Mouse (Mus musculus) lung, embryonic 14.5 days (tissue): ENCODE data around the gene Igf2bp3. TPM values are rescaled to one million over a fixed set of nuclear protein-coding genes. Genes with fewer than 3 reads are reported as not detected.

Experiments
- ATAC-seq: fragments of 200-750 bp; cut with Nextera tagmentation; 2 replicates; pipeline ENCODE4 v1.8.0; 2017; ENCODE audit warnings: mild to moderate bottlenecking, moderate TSS enrichment, moderate library complexity; ENCODE audit not compliant: insufficient read depth
- DNase-seq: peaks from one replicate; pipeline ENCODE4 v3.0.0-alpha.2; 2015
- H3K27ac ChIP-seq: fragments of 300-500 bp; sonication (generic); 2 replicates; pipeline ENCODE4 v1.5.1; 2014; ENCODE audit warnings: low read depth, mild to moderate bottlenecking, moderate library complexity
- H3K27me3 ChIP-seq: fragments of 300-500 bp; sonication (generic); 2 replicates; pipeline ENCODE4 v1.6.1; 2014; ENCODE audit warnings: low read length, control low read depth; ENCODE audit not compliant: insufficient read depth
- H3K36me3 ChIP-seq: fragments of 300-500 bp; sonication (generic); 2 replicates; pipeline ENCODE4 v1.6.1; 2014; ENCODE audit warnings: control low read depth; ENCODE audit not compliant: insufficient read depth
- H3K4me1 ChIP-seq: fragments of 300-500 bp; sonication (generic); 2 replicates; pipeline ENCODE4 v1.6.1; 2014; ENCODE audit warnings: antibody characterized with exemption, control low read depth; ENCODE audit not compliant: insufficient read depth
- H3K4me2 ChIP-seq: fragments of 300-500 bp; sonication (generic); 2 replicates; pipeline ENCODE4 v1.6.1; 2014; ENCODE audit warnings: mild to moderate bottlenecking
- H3K4me3 ChIP-seq: fragments of 300-500 bp; sonication (generic); 2 replicates; pipeline ENCODE4 v1.5.1; 2014; ENCODE audit warnings: low read depth, low read length
- H3K9ac ChIP-seq: fragments of 300-500 bp; sonication (generic); 2 replicates; pipeline ENCODE4 v1.6.1; 2014
- H3K9me3 ChIP-seq: fragments of 300-500 bp; sonication (generic); 2 replicates; pipeline ENCODE4 v1.6.1; 2016; ENCODE audit warnings: low read depth, low read length, control low read depth
- CTCF ChIP-seq: IDR thresholded peaks from 2 replicates; pipeline ENCODE4 v1.5.1; 2016; ENCODE audit warnings: antibody characterized with exemption, low read depth
- WGBS: fragments of 180-500 bp; shearing (Covaris S2); extraction: QIAGEN DNeasy Blood & Tissue Kit; methylation state at CpG from one replicate; pipeline ENCODE4 v1.1.7; 2014; 5-methylcytosine and 5-hydroxymethylcytosine counted together
- polyA plus RNA-seq: library from polyadenylated mRNA; unstranded; fragments of >200 nt; fragmentation: Nextera tagmentation; extraction: Ambion mirVana; gene quantifications from 2 replicates; pipeline ENCODE4 v1.2.1, GENCODE M21; 2014

Gene Igf2bp3
- polyA plus RNA-seq, 1 experiment from 2014 or later, result 67.5 TPM

DNA sequence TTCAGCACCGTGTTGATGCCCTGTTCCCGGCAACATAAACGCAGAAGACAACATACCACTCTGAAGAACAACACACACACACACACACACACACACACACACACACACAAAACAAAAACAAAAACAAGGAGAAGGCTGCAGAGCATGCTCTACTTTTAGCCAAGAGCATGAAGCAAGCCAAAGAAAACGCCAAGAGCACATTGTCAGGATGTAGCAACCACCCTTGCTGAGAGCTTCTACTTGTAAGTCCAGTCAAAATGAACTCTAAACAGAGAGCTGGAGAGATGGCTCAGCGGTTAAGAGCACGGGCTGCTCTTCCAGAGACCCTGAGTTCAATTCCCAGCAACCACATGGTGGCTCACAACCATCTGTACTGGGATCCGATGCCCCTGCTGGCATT lies 41.5 kb downstream of the Igf2bp3 start:
- Histone ChIP-seq H3K4me3 (no peak overlapping the region), H3K27me3 (no peaks in the 10 kb centered on the region), H3K4me1 (no peaks in the 10 kb centered on the region), H3K9ac (no peak overlapping the region), H3K36me3 (no peaks in the 10 kb centered on the region), H3K4me2 (no peak overlapping the region), H3K27ac (no peak overlapping the region), H3K9me3 (no peaks in the 10 kb centered on the region)
- 77% methylated on average over 7 of the region's 7 CpGs for WGBS
- DNase-seq (no peak), ATAC-seq (no peak)
- TF ChIP-seq CTCF, result no peak

DNA sequence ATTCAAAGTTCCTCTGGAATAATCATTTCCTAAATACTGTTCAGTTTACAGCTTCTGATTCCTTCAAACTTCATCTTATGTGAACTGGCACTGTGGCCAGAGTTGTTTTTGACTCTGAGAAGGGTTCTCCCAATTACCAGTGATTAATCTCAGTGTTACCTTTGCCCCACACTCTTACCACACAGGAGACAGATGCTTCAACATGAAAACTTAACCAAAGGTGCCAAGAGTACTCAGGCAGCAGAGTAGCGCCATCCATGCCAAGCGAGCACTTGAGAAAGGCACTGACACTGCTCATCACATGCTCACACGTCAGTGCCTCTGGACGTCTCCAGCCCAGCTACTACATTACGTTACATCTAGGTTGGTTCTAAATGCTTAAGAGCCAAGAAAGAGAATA lies 43.5 kb downstream of the Igf2bp3 start:
- no peak overlapping the region for H3K9ac ChIP-seq
- H3K36me3 ChIP-seq, result no peaks in the 10 kb centered on the region
- no peaks in the 10 kb centered on the region for H3K9me3 ChIP-seq
- no peak overlapping the region for H3K4me3 ChIP-seq
- no peaks in the 10 kb centered on the region for H3K4me1 ChIP-seq
- H3K27me3 ChIP-seq, result no peaks in the 10 kb centered on the region
- ATAC-seq (no peak), DNase-seq (no peak)
- no peak for TF ChIP-seq CTCF
- no peak overlapping the region for H3K27ac ChIP-seq
- H3K4me2 ChIP-seq, result no peak overlapping the region
- WGBS, result 87% methylated on average over 5 of the region's 5 CpGs

GRCm38 (mm10) chr6:49168648-49169047 lies 46.1 kb downstream of the Igf2bp3 start:
- ATAC-seq (no peak), DNase-seq (no peak)
- Histone ChIP-seq H3K4me3 (no peak overlapping the region), H3K27me3 (no peaks in the 10 kb centered on the region), H3K4me1 (no peaks in the 10 kb centered on the region), H3K9ac (no peak overlapping the region), H3K27ac (no peak overlapping the region), H3K36me3 (no peaks in the 10 kb centered on the region), H3K9me3 (no peaks in the 10 kb centered on the region), H3K4me2 (no peak overlapping the region)
- WGBS, result 64% methylated on average over 3 of the region's 3 CpGs
- TF ChIP-seq CTCF, result no peak

- no peak for DNase-seq
- H3K36me3 ChIP-seq, result no peaks in the 10 kb centered on the region
- no peak overlapping the region for H3K9ac ChIP-seq
- H3K9me3 ChIP-seq, result no peaks in the 10 kb centered on the region
- ATAC-seq, result no peak
- 73% methylated on average over 4 of the region's 4 CpGs for WGBS
- H3K4me2 ChIP-seq, result no peak overlapping the region
- H3K4me1 ChIP-seq, result peaks cover 3% of the 10 kb centered on the region; the same call in 1 of the 2 replicates
- H3K27me3 ChIP-seq, result no peaks in the 10 kb centered on the region
- no peak overlapping the region for H3K4me3 ChIP-seq
- no peak overlapping the region for H3K27ac ChIP-seq
- no peak for TF ChIP-seq CTCF
Observed at GRCm38 (mm10) chr6:49167406-49167805, 47.4 kb downstream of the Igf2bp3 start.

DNA sequence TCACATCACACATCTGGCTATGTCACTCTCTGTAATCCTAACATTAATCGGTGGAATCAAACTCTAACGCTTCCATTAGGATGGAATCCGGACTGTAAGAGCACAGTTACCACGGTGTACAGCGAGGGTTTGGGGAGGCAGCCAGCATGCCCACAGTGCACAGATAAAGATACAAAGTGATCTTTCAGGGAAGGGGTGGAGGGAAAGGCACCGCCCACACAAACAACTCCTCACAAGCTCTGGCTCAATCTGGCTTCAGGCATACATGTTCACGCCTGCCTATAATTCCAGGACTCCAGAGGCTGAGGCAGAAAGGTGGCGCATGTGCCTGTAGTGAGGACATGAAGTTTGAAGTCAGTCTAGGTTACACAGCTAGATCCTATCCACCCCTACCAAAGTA lies 48.4 kb downstream of the Igf2bp3 start:
- Histone ChIP-seq H3K4me2 (no peak overlapping the region), H3K9ac (no peak overlapping the region), H3K9me3 (no peaks in the 10 kb centered on the region), H3K4me1 (peaks cover 3% of the 10 kb centered on the region; the same call in 1 of the 2 replicates), H3K27ac (no peak overlapping the region), H3K36me3 (no peaks in the 10 kb centered on the region), H3K4me3 (no peak overlapping the region), H3K27me3 (no peaks in the 10 kb centered on the region)
- ATAC-seq (no peak), DNase-seq (no peak)
- no peak for TF ChIP-seq CTCF
- WGBS, result 83% methylated on average over 8 of the region's 8 CpGs

GRCm38 (mm10) chr6:49165855-49166254 lies 48.9 kb downstream of the Igf2bp3 start:
- DNase-seq (no peak), ATAC-seq (no peak)
- 87% methylated on average over 6 of the region's 6 CpGs for WGBS
- TF ChIP-seq CTCF, result no peak
- H3K4me3 ChIP-seq, result no peak overlapping the region
- H3K4me1 ChIP-seq, result peaks cover 3% of the 10 kb centered on the region; the same call in 1 of the 2 replicates
- no peak overlapping the region for H3K4me2 ChIP-seq
- H3K27me3 ChIP-seq, result no peaks in the 10 kb centered on the region
- no peak overlapping the region for H3K9ac ChIP-seq
- no peaks in the 10 kb centered on the region for H3K36me3 ChIP-seq
- H3K9me3 ChIP-seq, result no peaks in the 10 kb centered on the region
- H3K27ac ChIP-seq, result no peak overlapping the region

- Histone ChIP-seq H3K27me3 (no peaks in the 10 kb centered on the region), H3K4me2 (no peak overlapping the region), H3K36me3 (no peaks in the 10 kb centered on the region), H3K9me3 (no peaks in the 10 kb centered on the region), H3K9ac (no peak overlapping the region), H3K4me1 (peaks cover 3% of the 10 kb centered on the region; the same call in 1 of the 2 replicates), H3K27ac (no peak overlapping the region), H3K4me3 (no peak overlapping the region)
- ATAC-seq (no peak), DNase-seq (no peak)
- no peak for TF ChIP-seq CTCF
- WGBS, result 66% methylated on average over 6 of the region's 6 CpGs
Observed at GRCm38 (mm10) chr6:49165101-49165500, 49.7 kb downstream of the Igf2bp3 start.

DNA sequence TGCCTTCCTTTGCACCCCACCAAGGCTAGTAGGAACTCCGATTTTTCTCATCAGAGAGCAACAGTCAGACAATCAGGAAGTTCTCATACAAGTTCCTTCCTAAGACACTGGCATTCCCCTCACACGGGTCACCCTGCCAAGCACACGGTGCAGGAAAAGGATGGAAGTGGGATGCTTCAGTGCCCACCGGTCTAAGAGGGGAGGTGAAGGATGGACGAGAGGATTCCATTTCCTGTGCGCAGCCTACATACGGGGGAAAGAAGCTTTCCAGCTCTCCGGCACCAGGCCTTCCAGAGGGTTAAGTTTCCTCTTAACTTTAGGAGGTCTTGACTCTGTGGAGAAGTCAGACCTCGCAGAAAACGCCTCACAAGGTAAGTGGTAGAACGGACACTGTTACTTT lies 50.1 kb downstream of the Igf2bp3 start:
- Histone ChIP-seq H3K27ac (no peak overlapping the region), H3K4me1 (peaks cover 3% of the 10 kb centered on the region; the same call in 1 of the 2 replicates), H3K36me3 (no peaks in the 10 kb centered on the region), H3K4me2 (no peak overlapping the region), H3K9ac (no peak overlapping the region), H3K27me3 (no peaks in the 10 kb centered on the region), H3K9me3 (no peaks in the 10 kb centered on the region), H3K4me3 (no peak overlapping the region)
- no peak for ATAC-seq
- 73% methylated on average over 11 of the region's 11 CpGs for WGBS
- DNase-seq, result no peak
- no peak for TF ChIP-seq CTCF
